Mouse (Mus musculus): ENCODE data around the gene Amh. TPM values are rescaled to one million over a fixed set of nuclear protein-coding genes. Genes with fewer than 3 reads are reported as not detected.

Gene Amh
- polyA plus RNA-seq, 1 experiment: 0.62 TPM

- no peak for DNase-seq
- Histone ChIP-seq H3K4me1 (ENCODE audit: control insufficient read depth, insufficient read depth, low read length) (peaks cover 10% of the 10 kb centered on the region), H3K4me3 (replicated peaks; ENCODE audit: extremely low read depth, low read depth, low read length) (no peak overlapping the region)
- no peak for TF ChIP-seq POLR2A (IDR thresholded peaks at IDR 0.05; ENCODE audit: borderline replicate concordance, extremely low read depth, low read depth, low read length)
- no peak for TF ChIP-seq CTCF (IDR thresholded peaks at IDR 0.05; ENCODE audit: insufficient read depth, low read length)
- WGBS: 96% methylated on average over 2 of the region's 2 CpGs
These were observed 703 bp upstream of the Amh start for GRCm38 (mm10) chr10:80804340-80804739.

DNA sequence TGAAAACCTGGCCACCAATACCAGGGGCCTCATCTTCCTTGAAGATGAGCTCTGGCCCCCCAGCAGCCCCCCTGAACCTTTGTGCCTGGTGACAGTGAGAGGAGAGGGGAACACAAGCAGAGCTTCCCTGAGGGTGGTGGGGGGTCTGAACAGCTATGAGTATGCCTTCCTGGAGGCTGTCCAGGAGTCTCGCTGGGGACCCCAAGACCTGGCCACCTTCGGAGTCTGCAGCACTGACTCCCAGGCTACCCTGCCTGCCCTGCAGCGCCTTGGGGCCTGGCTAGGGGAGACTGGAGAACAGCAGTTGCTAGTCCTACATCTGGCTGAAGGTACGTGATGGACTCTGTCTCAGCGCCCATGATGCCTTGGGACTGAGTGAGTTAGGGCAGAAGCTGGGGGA is 279 bp downstream of the Amh start:
- no peak for DNase-seq
- H3K4me1 ChIP-seq (ENCODE audit: control insufficient read depth, insufficient read depth, low read length): 0 out of 2 replicates have a peak, but pooled peaks cover 3% of the 10 kb centered on the region
- no peak overlapping the region for H3K4me3 ChIP-seq (replicated peaks; ENCODE audit: extremely low read depth, low read depth, low read length)
- TF ChIP-seq POLR2A (IDR thresholded peaks at IDR 0.05; ENCODE audit: borderline replicate concordance, extremely low read depth, low read depth, low read length): no peak
- no peak for TF ChIP-seq CTCF (IDR thresholded peaks at IDR 0.05; ENCODE audit: insufficient read depth, low read length)
- WGBS: 91% methylated on average over 5 of the region's 5 CpGs

DNA sequence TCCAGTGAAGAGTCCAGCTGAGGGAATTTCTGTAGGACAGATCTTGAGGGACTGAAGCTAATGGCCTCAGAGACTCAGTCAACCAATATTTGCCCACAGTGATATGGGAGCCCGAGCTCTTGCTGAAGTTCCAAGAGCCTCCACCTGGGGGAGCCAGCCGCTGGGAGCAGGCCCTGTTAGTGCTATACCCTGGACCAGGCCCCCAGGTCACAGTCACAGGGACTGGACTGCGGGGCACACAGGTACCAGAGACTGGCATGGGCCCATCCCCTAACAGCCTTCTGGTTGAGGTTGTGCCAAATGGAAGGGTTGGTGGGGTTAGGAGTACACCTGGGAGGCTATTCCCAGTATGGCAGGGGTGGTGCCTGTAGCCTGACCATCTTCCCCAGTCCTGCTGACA is 882 bp downstream of the Amh start:
- peak; percentile 50; the same call in 1 of the 2 replicates for TF ChIP-seq CTCF (IDR thresholded peaks at IDR 0.05; ENCODE audit: insufficient read depth, low read length)
- TF ChIP-seq POLR2A (IDR thresholded peaks at IDR 0.05; ENCODE audit: borderline replicate concordance, extremely low read depth, low read depth, low read length): no peak
- DNase-seq: peak; percentile 68
- 15% methylated on average over 3 of the region's 3 CpGs for WGBS
- Histone ChIP-seq H3K4me3 (replicated peaks; ENCODE audit: extremely low read depth, low read depth, low read length) (no peak overlapping the region), H3K4me1 (ENCODE audit: control insufficient read depth, insufficient read depth, low read length) (0 out of 2 replicates have a peak, but pooled peaks cover 3% of the 10 kb centered on the region)

GRCm38 (mm10) chr10:80806341-80807056 is 1.5 kb downstream of the Amh start:
- Histone ChIP-seq H3K4me3 (replicated peaks; ENCODE audit: extremely low read depth, low read depth, low read length) (no peak overlapping the region), H3K4me1 (ENCODE audit: control insufficient read depth, insufficient read depth, low read length) (0 out of 2 replicates have a peak, but pooled peaks cover 3% of the 10 kb centered on the region)
- no peak for DNase-seq
- 54% methylated on average over 34 of the region's 34 CpGs for WGBS
- TF ChIP-seq CTCF (IDR thresholded peaks at IDR 0.05; ENCODE audit: insufficient read depth, low read length): no peak
- no peak for TF ChIP-seq POLR2A (IDR thresholded peaks at IDR 0.05; ENCODE audit: borderline replicate concordance, extremely low read depth, low read depth, low read length)

- no peak for TF ChIP-seq CTCF (IDR thresholded peaks at IDR 0.05; ENCODE audit: insufficient read depth, low read length)
- no peak for TF ChIP-seq POLR2A (IDR thresholded peaks at IDR 0.05; ENCODE audit: borderline replicate concordance, extremely low read depth, low read depth, low read length)
- 2% methylated on average over 58 of the region's 58 CpGs for WGBS
- Histone ChIP-seq H3K4me1 (ENCODE audit: control insufficient read depth, insufficient read depth, low read length) (0 out of 2 replicates have a peak, but pooled peaks cover 3% of the 10 kb centered on the region), H3K4me3 (replicated peaks; ENCODE audit: extremely low read depth, low read depth, low read length) (peak overlapping the region; percentile 58)
- peak; percentile 51 for DNase-seq
These were observed 2.1 kb downstream of the Amh start for GRCm38 (mm10) chr10:80807057-80807627.

DNA sequence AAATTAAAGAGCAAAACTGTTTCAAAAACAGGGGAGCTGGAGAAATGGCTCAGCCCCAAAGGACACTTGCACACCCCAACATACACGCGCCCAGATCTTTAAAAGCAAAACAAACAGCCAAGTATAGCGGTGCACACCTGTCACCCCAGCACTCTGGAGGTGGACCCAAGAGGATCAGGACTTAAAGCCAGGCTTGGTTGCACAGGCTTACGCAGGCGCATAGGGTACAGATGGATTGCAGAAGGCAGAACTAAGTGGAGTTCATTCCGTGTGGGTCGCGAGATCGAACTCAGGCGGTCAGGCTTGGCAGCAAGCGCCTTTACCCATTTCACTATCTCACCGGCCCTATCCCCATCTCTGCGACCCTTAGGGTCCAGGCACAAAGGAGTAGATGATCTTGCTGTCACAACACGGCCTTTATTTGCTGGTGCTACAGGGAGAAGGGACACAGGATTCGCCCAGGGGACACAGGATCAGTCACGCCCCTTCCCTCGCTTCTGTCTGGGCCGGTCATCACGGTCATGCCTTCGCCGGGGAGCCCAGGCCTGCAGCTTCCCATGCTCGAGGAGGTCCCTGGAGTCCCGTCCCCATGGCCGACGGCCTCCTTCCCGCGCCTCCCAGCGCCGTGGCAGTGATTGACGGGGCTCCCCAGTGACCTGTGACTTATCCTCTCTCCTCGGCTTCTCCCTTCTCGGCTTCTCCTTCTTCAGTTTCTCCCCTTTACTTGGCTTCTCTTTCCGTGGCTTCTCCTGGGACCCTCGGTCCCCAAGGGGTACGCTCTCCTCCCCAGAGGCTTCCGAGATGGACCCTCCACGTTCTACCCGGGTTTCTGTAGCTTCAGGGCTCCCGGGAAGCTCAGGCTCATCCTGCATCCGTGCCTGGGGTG is 3.3 kb downstream of the Amh start:
- Histone ChIP-seq H3K4me3 (replicated peaks; ENCODE audit: extremely low read depth, low read depth, low read length) (no peak overlapping the region), H3K4me1 (ENCODE audit: control insufficient read depth, insufficient read depth, low read length) (0 out of 2 replicates have a peak, but pooled peaks cover 3% of the 10 kb centered on the region)
- no peak for TF ChIP-seq CTCF (IDR thresholded peaks at IDR 0.05; ENCODE audit: insufficient read depth, low read length)
- no peak for TF ChIP-seq POLR2A (IDR thresholded peaks at IDR 0.05; ENCODE audit: borderline replicate concordance, extremely low read depth, low read depth, low read length)
- WGBS: 23% methylated on average over 40 of the region's 40 CpGs
- DNase-seq: no peak

DNA sequence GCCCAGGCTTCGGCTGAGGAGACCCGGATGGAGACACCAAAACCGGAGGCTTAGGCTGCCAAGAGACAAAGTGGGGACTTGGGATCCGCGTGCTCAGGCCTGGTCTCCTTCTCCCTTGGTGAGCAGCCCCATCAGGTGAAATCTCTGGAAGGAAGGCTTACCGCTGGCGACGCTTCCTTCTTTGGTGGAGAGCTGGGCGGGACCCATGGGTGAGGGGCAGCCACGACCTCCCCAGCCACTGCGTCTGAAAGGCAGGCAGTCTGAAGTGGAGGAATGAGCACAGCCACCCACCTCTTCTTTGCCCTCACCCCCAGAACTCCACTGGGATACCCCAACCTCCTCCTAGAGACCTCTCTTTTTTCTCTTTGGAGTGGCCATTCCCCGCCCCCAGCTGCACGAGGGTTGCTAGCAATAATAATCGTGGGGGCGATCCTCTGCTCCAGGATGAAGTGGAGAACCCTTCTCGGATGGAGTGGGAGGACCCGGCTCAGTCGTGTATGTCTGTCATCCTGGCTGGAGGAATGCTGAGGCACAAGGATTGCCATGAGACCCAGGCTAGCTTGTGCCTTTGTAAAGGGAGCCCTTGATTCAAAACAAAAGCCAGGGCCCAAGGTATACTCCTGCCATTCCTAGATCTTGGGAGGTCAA is 4.1 kb downstream of the Amh start:
- DNase-seq: no peak
- Histone ChIP-seq H3K4me3 (replicated peaks; ENCODE audit: extremely low read depth, low read depth, low read length) (no peak overlapping the region), H3K4me1 (ENCODE audit: control insufficient read depth, insufficient read depth, low read length) (0 out of 2 replicates have a peak, but pooled peaks cover 3% of the 10 kb centered on the region)
- 10% methylated on average over 18 of the region's 18 CpGs for WGBS
- TF ChIP-seq CTCF (IDR thresholded peaks at IDR 0.05; ENCODE audit: insufficient read depth, low read length): no peak
- no peak for TF ChIP-seq POLR2A (IDR thresholded peaks at IDR 0.05; ENCODE audit: borderline replicate concordance, extremely low read depth, low read depth, low read length)

- no peak for TF ChIP-seq POLR2A (IDR thresholded peaks at IDR 0.05; ENCODE audit: borderline replicate concordance, extremely low read depth, low read depth, low read length)
- TF ChIP-seq CTCF (IDR thresholded peaks at IDR 0.05; ENCODE audit: insufficient read depth, low read length): no peak
- 11% methylated on average over 17 of the region's 20 CpGs for WGBS
- Histone ChIP-seq H3K4me1 (ENCODE audit: control insufficient read depth, insufficient read depth, low read length) (0 out of 2 replicates have a peak, but pooled peaks cover 3% of the 10 kb centered on the region), H3K4me3 (replicated peaks; ENCODE audit: extremely low read depth, low read depth, low read length) (no peak overlapping the region)
- no peak for DNase-seq
These were observed 5.0 kb downstream of the Amh start for GRCm38 (mm10) chr10:80810084-80810483.
